Mouse (Mus musculus) effector memory CD4-positive, alpha-beta T cell, adult 5 months (primary cell): Measurements from ENCODE around the gene Tpk1. TPM values are rescaled to one million over a fixed set of nuclear protein-coding genes. Genes with fewer than 3 reads are reported as not detected.

Source experiments
- polyA plus RNA-seq: library from polyadenylated mRNA; unstranded; fragments of 100-300 nt; shearing (Covaris generic); gene quantifications from one replicate; pipeline ENCODE4 v1.2.1, GENCODE M21; 2017

Gene Tpk1
- polyA plus RNA-seq, result 10.2 TPM

GRCm38 (mm10) chr6:43665677-43666546, at the start of gene Tpk1:
Gene Tpk1, minus strand, starts transcription at chr6:43666278.

DNA sequence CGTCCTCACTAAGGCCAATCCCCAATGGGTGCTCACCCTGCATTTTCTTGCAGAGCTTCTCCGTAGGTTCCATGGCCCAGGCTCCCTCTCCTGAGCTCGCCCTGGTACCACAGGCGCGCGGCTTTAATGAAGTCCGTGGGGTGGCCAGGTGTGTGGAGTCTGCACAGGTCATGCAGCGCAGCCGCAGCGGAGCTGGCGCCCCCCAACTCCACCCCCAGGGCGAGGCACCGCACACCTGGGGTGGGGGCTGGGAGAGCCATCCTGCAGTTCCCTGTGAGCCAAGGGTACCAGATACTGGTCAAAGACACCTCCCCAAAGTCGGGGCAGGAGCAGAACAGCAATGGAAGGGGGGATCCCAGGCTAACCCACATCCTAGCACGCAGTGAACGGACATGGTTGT, 356.6 kb downstream of the Tpk1 start, which contains the start of gene Nobox:
Nobox (minus strand) TSS at position 101 of the 400 bp plus-strand sequence.

